Mouse (Mus musculus): Measurements from ENCODE around the gene Lsr. TPM values are rescaled to one million over a fixed set of nuclear protein-coding genes. Genes with fewer than 3 reads are reported as not detected.
A peak's percentile ranks its signal among the peaks of the same experiment; 100 is the strongest.

The Lsr gene
- 6.2 and 12.8 TPM in 2 replicates for total RNA-seq (2014; rRNA removed; ENCODE audit: low replicate concordance)
- 4.0 and 4.1 TPM in 2 replicates for polyA plus RNA-seq (2015; fragmentation: Nextera tagmentation; extraction: Ambion mirVana)

- Histone ChIP-seq H3K4me2 (ENCODE audit: low read depth, low read length) (peak within 1 kb of the TSS; percentile 54), H3K36me3 (replicated peaks; ENCODE audit: control insufficient read depth, insufficient read depth, low read length) (no peaks in the 10 kb centered on the region), H3K27ac (ENCODE audit: low read depth) (no peak within 1 kb of the TSS), H3K9ac (replicated peaks; ENCODE audit: low read depth, low read length) (no peak within 1 kb of the TSS), H3K4me3 (ENCODE audit: low read depth, low read length) (peak within 1 kb of the TSS; percentile 46), H3K9me3 (replicated peaks; ENCODE audit: control insufficient read depth, low read length) (no peaks in the 10 kb centered on the region), H3K27me3 (ENCODE audit: control insufficient read depth, insufficient read depth, low read length) (peaks cover 15% of the 10 kb centered on the region), H3K4me1 (ENCODE audit: control insufficient read depth, insufficient read depth) (no peaks in the 10 kb centered on the region; the same call in 1 of the 2 replicates)
- DNase-seq (ENCODE audit: low spot score) (no peak), ATAC-seq (ENCODE audit: insufficient read depth, low read depth) (no peak)
- TF ChIP-seq EP300 (IDR thresholded peaks at IDR 0.05; ENCODE audit: low read depth) = no peak
- no peak for TF ChIP-seq CTCF (IDR thresholded peaks at IDR 0.05; ENCODE audit: low read depth)
- under 1% methylated on average over 19 of the region's 19 CpGs for WGBS
Measured at GRCm38 (mm10) chr7:30973251-30973500, at the start of gene Lsr. Gene Lsr (minus strand): TSS chr7:30973464.

- no peak overlapping the region for H3K27ac ChIP-seq (ENCODE audit: low read depth)
- no peak overlapping the region for H3K4me3 ChIP-seq (ENCODE audit: low read depth, low read length)
- H3K36me3 ChIP-seq (replicated peaks; ENCODE audit: control insufficient read depth, insufficient read depth, low read length) = no peaks in the 10 kb centered on the region
- H3K4me1 ChIP-seq (ENCODE audit: control insufficient read depth, insufficient read depth) = peaks cover 12% of the 10 kb centered on the region; the same call in 1 of the 2 replicates
- H3K27me3 ChIP-seq (ENCODE audit: control insufficient read depth, insufficient read depth, low read length) = no peaks in the 10 kb centered on the region
- WGBS = 20% methylated on average over 10 of the region's 10 CpGs
- DNase-seq (ENCODE audit: low spot score) (peak; percentile 56), ATAC-seq (ENCODE audit: insufficient read depth, low read depth) (0 out of 2 replicates have a peak, but pooled peaks have one; percentile 51)
- H3K9me3 ChIP-seq (replicated peaks; ENCODE audit: control insufficient read depth, low read length) = no peaks in the 10 kb centered on the region
- no peak overlapping the region for H3K9ac ChIP-seq (replicated peaks; ENCODE audit: low read depth, low read length)
- TF ChIP-seq CTCF (IDR thresholded peaks at IDR 0.05; ENCODE audit: low read depth) = no peak
- no peak for TF ChIP-seq EP300 (IDR thresholded peaks at IDR 0.05; ENCODE audit: low read depth)
- H3K4me2 ChIP-seq (ENCODE audit: low read depth, low read length) = peak overlapping the region; percentile 8; the same call in 1 of the 2 replicates
Measured at GRCm38 (mm10) chr7:31017104-31017901, 44.0 kb upstream of the Lsr start.

GRCm38 (mm10) chr7:31012971-31013370 is 39.7 kb upstream of the Lsr start:
- Histone ChIP-seq H3K9ac (replicated peaks; ENCODE audit: low read depth, low read length) (no peak overlapping the region), H3K27me3 (ENCODE audit: control insufficient read depth, insufficient read depth, low read length) (no peaks in the 10 kb centered on the region), H3K4me3 (ENCODE audit: low read depth, low read length) (no peak overlapping the region), H3K4me1 (ENCODE audit: control insufficient read depth, insufficient read depth) (peaks cover 12% of the 10 kb centered on the region; the same call in 1 of the 2 replicates), H3K36me3 (replicated peaks; ENCODE audit: control insufficient read depth, insufficient read depth, low read length) (no peaks in the 10 kb centered on the region), H3K27ac (ENCODE audit: low read depth) (no peak overlapping the region), H3K4me2 (ENCODE audit: low read depth, low read length) (no peak overlapping the region), H3K9me3 (replicated peaks; ENCODE audit: control insufficient read depth, low read length) (no peaks in the 10 kb centered on the region)
- 73% methylated on average over 5 of the region's 5 CpGs for WGBS
- no peak for DNase-seq (ENCODE audit: low spot score)
- no peak for ATAC-seq (ENCODE audit: insufficient read depth, low read depth)
- TF ChIP-seq CTCF (IDR thresholded peaks at IDR 0.05; ENCODE audit: low read depth) = no peak
- TF ChIP-seq EP300 (IDR thresholded peaks at IDR 0.05; ENCODE audit: low read depth) = no peak

- H3K9me3 ChIP-seq (replicated peaks; ENCODE audit: control insufficient read depth, low read length) = no peaks in the 10 kb centered on the region
- H3K27me3 ChIP-seq (ENCODE audit: control insufficient read depth, insufficient read depth, low read length) = no peaks in the 10 kb centered on the region
- no peak overlapping the region for H3K4me2 ChIP-seq (ENCODE audit: low read depth, low read length)
- no peaks in the 10 kb centered on the region for H3K36me3 ChIP-seq (replicated peaks; ENCODE audit: control insufficient read depth, insufficient read depth, low read length)
- ATAC-seq (ENCODE audit: insufficient read depth, low read depth) (no peak), DNase-seq (ENCODE audit: low spot score) (no peak)
- no peak overlapping the region for H3K4me3 ChIP-seq (ENCODE audit: low read depth, low read length)
- H3K27ac ChIP-seq (ENCODE audit: low read depth) = no peak overlapping the region
- H3K4me1 ChIP-seq (ENCODE audit: control insufficient read depth, insufficient read depth) = no peaks in the 10 kb centered on the region
- TF ChIP-seq EP300 (IDR thresholded peaks at IDR 0.05; ENCODE audit: low read depth) (no peak), CTCF (IDR thresholded peaks at IDR 0.05; ENCODE audit: low read depth) (no peak)
- H3K9ac ChIP-seq (replicated peaks; ENCODE audit: low read depth, low read length) = no peak overlapping the region
- WGBS = 43% methylated on average over 3 of the region's 3 CpGs
Measured at GRCm38 (mm10) chr7:31008889-31009288, 35.6 kb upstream of the Lsr start.

- TF ChIP-seq EP300 (IDR thresholded peaks at IDR 0.05; ENCODE audit: low read depth) = no peak
- H3K27ac ChIP-seq (ENCODE audit: low read depth) = no peak overlapping the region
- no peaks in the 10 kb centered on the region for H3K27me3 ChIP-seq (ENCODE audit: control insufficient read depth, insufficient read depth, low read length)
- 58% methylated on average over 1 of the region's 1 CpGs for WGBS
- no peaks in the 10 kb centered on the region for H3K9me3 ChIP-seq (replicated peaks; ENCODE audit: control insufficient read depth, low read length)
- H3K36me3 ChIP-seq (replicated peaks; ENCODE audit: control insufficient read depth, insufficient read depth, low read length) = no peaks in the 10 kb centered on the region
- ATAC-seq (ENCODE audit: insufficient read depth, low read depth) = no peak; the same call in 1 of the 2 replicates
- no peak overlapping the region for H3K4me2 ChIP-seq (ENCODE audit: low read depth, low read length)
- no peak for DNase-seq (ENCODE audit: low spot score)
- H3K4me1 ChIP-seq (ENCODE audit: control insufficient read depth, insufficient read depth) = no peaks in the 10 kb centered on the region
- H3K9ac ChIP-seq (replicated peaks; ENCODE audit: low read depth, low read length) = no peak overlapping the region
- H3K4me3 ChIP-seq (ENCODE audit: low read depth, low read length) = no peak overlapping the region
Measured at GRCm38 (mm10) chr7:31008175-31008574, 34.9 kb upstream of the Lsr start.
